Mouse (Mus musculus): ENCODE data around the gene Nt5c2.
"Not testable (repeated sequence)": the region's sequence is repeated elsewhere in the genome, so short reads cannot be mapped to it uniquely, and the experiment has no call there.

The Nt5c2 gene

GRCm38 (mm10) chr19:46988231-46989087 is 26.5 kb downstream of the Nt5c2 start:
- DNase-seq (ENCODE audit: low spot score): no peak

GRCm38 (mm10) chr19:46987646-46988045 is 27.3 kb downstream of the Nt5c2 start:
- DNase-seq (ENCODE audit: low spot score): no peak

GRCm38 (mm10) chr19:46984726-46985622 is 30.0 kb downstream of the Nt5c2 start:
- DNase-seq (ENCODE audit: low spot score): no peak

GRCm38 (mm10) chr19:46983966-46984380 is 31.0 kb downstream of the Nt5c2 start:
- DNase-seq (ENCODE audit: low spot score): no peak

- no peak for DNase-seq (ENCODE audit: low spot score)
These were observed 31.5 kb downstream of the Nt5c2 start for GRCm38 (mm10) chr19:46983352-46983965.

GRCm38 (mm10) chr19:46981462-46981861 is 33.5 kb downstream of the Nt5c2 start:
- DNase-seq (ENCODE audit: low spot score): no peak

- DNase-seq (ENCODE audit: low spot score): no peak
These were observed 35.2 kb downstream of the Nt5c2 start for GRCm38 (mm10) chr19:46979781-46980105.

GRCm38 (mm10) chr19:46978920-46979780 is 35.8 kb downstream of the Nt5c2 start:
- no peak for DNase-seq (ENCODE audit: low spot score)

- DNase-seq (ENCODE audit: low spot score): not testable (repeated sequence)
These were observed 36.9 kb downstream of the Nt5c2 start for GRCm38 (mm10) chr19:46978069-46978468.

- no peak for DNase-seq (ENCODE audit: low spot score)
These were observed 37.5 kb downstream of the Nt5c2 start for GRCm38 (mm10) chr19:46977460-46977859.

GRCm38 (mm10) chr19:46976743-46977142 is 38.2 kb downstream of the Nt5c2 start:
- no peak for DNase-seq (ENCODE audit: low spot score)

GRCm38 (mm10) chr19:46975997-46976396 is 39.0 kb downstream of the Nt5c2 start:
- no peak for DNase-seq (ENCODE audit: low spot score)

- DNase-seq (ENCODE audit: low spot score): no peak
These were observed 39.4 kb downstream of the Nt5c2 start for GRCm38 (mm10) chr19:46975565-46975964.

- no peak for DNase-seq (ENCODE audit: low spot score)
These were observed 42.8 kb downstream of the Nt5c2 start for GRCm38 (mm10) chr19:46972159-46972558.

GRCm38 (mm10) chr19:46971712-46972111 is 43.2 kb downstream of the Nt5c2 start:
- no peak for DNase-seq (ENCODE audit: low spot score)

GRCm38 (mm10) chr19:46971051-46971689 is 43.8 kb downstream of the Nt5c2 start:
- no peak for DNase-seq (ENCODE audit: low spot score)

GRCm38 (mm10) chr19:46970121-46970729 is 44.7 kb downstream of the Nt5c2 start:
- no peak for DNase-seq (ENCODE audit: low spot score)

- no peak for DNase-seq (ENCODE audit: low spot score)
These were observed 45.5 kb downstream of the Nt5c2 start for GRCm38 (mm10) chr19:46969286-46969985.

GRCm38 (mm10) chr19:46968833-46969232 is 46.1 kb downstream of the Nt5c2 start:
- no peak for DNase-seq (ENCODE audit: low spot score)

GRCm38 (mm10) chr19:46967861-46968260 is 47.1 kb downstream of the Nt5c2 start:
- DNase-seq (ENCODE audit: low spot score): no peak
